Mouse (Mus musculus) gastrocnemius, postnatal 14 days (tissue): ENCODE results near the gene Zfp541. TPM values are rescaled to one million over a fixed set of nuclear protein-coding genes. Genes with fewer than 3 reads are reported as not detected.

Source experiments
- DNase-seq: peaks from one replicate; pipeline ENCODE4 v3.0.0; 2021; ENCODE audit warnings: mixed read lengths
- intact Hi-C: fragments of 180-260 bp; cut with DNase I; formaldehyde crosslinking; loops from one replicate; pipeline ENCODE4 v1.15.1; 2025; ENCODE audit warnings: low total_unique reads
- total RNA-seq, 2 experiments: library from RNA; stranded (reverse); gene quantifications; 2 replicates each; pipeline ENCODE4 v1.2.3; 2021

The Zfp541 gene
- total RNA-seq, 2 experiments from 2014 or later = not detected

DNA sequence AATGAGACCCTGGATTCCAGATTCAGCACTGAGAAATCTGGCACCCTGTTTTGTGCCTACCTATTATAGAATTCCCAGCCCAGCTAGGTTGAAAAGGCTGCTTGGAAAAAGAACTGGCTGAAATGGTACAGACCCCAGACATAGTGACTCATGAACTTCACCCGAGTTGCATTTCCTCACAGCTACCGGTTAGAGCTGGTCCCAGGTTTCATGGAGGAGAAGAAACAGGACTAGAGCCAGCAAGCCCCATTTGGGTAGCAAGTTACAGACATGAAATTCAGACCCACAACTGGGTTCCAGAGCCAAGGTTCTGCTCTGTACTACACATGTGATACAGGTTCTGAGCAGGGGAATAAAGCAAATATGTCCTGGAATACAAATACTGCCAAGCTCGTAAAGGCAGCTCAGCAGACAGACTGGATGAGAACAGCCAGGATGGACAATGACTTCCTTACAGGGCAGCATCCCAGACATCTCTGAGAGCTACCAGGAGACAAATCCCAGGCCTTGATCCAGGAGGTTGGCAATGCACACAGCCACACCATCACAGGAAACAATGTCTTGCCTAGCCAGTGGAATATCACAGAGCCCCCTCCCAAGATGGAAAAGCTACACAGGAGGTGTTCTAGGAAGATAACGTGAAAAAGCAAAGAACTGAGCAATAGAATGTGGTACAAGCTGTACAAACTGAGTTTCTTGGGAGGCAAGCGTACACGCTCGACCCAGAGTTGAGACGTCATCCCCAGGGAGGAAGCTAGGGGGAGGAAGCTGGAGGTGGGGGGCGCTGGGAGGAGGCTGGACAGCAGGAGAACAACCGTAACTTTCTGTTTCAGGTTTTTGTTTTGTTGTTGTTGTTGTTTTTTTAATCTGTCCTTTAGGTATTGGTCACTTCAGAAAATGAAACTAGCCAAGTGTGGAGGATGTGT lies 18.5 kb upstream of the Zfp541 start:
- intact Hi-C loops = no loop called here
- DNase-seq = no peak

DNA sequence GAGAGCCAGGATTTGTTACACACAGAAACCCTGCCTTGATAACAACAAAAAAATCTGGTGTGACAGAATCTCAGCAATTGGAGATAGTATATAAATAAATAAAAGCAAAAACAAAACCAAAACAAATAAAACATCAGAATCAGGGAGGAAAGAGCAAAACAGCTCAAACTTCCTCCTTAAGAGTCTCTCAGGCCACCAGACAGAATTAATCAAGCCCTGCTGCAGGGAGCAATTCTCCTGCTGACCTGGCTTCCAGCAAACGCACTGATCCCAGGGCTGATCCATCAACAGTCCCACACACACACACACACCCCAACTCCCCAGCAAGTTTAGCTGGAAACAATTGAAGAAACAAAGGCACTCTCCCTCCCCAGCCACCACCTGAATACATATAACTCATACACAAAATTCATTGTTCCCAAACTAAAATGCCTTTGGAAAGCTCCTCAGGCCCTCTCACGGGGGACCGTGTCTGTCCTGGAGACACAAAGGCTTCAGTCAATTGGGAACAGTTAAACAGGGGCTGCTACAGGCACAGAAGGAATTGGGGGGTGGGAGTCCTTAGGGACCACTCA lies 17.7 kb upstream of the Zfp541 start:
- no peak for DNase-seq
- intact Hi-C loops = no loop called here

DNA sequence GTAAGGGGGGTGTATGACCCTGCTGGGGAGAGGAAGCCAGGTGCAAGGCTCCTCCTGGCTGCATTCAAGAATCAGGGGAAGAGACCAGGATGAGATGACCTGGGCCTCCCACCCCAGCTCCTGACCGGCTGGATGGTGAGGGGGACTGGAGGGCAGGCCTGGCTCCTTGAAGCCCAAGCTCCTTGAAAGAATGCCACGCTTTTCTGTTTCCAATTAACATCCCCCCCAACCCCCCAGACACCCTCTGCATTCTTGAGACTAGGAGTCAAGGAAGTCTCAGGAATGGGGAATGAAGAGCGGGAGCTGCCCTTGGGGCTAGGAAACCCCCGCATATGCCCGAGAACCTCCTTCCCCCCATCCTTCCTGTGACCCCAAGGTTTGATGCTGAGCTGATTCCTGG lies 17.1 kb upstream of the Zfp541 start:
- intact Hi-C loops = no loop called here
- no peak for DNase-seq

DNA sequence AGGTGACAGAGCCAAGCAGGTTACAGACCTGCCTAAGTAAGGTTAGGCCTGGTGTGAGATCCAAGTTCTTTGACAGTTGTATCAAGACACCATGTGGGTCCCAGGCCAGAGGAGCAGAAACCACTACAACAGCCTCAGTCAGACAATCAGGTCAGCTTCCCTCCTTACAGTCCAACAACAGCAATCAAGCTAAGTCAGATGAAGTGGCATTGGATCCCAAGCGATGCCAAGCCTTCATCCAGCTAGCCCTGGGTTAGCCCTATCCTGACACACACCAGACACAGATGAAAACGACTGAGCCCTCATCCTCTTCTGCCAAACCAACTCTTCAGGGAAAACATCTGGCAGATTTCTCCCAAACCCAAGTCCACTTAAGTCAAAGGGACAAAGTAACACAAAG lies 16.1 kb upstream of the Zfp541 start:
- DNase-seq = no peak
- intact Hi-C loops = no loop called here

DNA sequence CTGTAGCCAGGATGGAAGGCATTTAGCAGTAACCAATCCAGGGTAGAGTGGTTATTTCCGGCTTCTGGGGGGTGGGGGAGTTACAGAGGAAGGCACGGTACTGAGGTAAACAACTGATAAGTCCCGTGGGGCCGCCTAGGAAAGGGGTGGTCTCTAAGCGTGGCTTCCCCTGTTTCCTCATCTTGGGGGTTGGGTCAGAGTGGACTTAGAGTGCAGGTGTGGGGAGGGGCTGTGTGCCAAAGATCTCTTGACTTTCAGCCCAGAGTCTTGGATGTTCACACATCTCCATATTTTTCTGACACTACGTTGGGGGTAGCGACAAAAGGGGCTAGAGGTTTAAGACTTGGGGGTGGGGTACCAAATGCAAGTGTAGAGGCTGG lies 15.5 kb upstream of the Zfp541 start:
- intact Hi-C loops = no loop called here

DNA sequence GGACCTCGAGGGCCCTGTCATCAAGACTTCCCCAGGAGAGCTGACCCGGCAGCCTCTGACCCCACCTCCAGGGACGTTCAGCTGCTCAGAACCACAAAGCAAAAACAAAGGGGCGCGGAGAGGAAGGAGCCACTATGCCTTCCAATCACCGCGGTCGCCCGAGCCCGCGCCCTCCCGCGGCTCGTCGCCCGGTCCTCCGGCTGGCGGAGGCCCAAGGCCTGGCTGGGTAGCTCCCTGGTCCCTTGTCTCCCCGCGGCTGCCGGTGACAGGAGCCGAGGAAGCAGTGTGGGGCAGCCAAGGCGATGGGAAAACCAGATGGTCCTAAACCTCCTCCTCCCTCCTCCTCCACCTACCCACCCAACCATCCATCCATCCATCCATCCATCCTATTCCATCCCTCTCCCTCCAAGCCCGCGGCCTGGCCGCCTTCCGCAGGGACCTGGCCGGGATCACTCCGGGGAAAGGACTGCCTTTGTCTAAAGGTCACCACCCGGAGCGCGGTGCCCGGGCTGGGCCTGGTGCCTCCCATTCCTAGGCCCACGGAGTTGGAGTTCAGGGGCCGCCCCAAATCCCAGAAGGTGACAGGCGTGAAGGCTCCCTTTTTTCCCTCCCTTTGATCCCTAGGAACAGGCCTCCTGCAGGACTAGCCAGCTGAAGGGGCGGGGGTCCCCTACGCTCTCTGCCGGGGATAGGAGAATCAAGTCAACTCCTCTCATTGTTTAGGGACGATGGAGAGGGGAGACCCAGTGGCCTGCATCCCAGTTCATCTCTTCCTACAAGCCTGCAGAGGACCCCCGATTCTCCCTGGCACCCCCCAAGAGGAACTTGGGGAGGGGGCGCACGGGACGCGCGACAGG lies 14.9 kb upstream of the Zfp541 start:
- intact Hi-C loops = no loop called here
- peak; percentile 84 for DNase-seq

More for the DNA sequence above, 15.5 kb upstream of the Zfp541 start:
- peak; percentile 58 for DNase-seq

DNA sequence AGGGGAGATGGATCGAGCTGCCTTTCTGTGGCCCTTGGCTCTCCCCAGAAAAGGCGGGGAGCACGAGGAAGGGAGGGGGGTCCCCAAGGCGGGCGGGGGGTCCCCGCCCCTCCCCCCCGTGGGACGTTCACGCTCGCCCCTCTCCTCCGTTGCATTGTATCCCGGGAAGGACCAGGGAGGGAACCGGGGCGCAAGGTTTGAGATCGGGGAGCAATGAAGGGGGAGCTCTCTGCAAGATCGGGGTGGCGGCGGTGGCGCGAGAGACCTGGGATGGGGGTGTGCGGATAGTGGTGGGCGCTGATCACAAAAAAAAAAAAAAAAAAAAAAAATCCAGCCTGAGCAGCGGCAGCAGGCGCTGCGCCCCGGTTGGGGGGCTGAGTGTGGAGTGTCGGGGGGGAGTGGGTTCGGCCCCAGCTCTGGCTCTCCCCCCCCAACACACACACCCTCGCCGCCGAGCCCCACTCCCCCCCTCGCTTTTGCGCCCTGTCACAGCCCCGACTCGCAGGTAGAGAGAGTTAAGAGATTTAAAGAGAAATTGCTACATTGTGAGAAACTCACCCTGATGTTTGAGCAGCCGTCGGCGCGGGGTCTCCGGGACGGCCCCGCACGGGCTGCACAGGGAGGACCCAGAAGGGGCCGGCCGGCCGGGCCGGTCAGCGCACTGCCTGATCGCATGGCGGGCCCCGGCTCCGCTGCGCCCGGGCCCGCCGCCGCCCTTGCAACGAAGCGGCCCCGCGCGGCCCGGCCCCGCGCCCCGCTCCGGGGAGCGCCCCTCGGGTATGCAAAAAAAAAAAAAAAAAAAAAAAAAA lies 14.1 kb upstream of the Zfp541 start, which contains the start of gene Bicra:
TSS of gene Bicra (minus strand) at position 584 of the 809 bp plus-strand sequence.
- intact Hi-C loops = no loop called here
- DNase-seq = peak; percentile 91

DNA sequence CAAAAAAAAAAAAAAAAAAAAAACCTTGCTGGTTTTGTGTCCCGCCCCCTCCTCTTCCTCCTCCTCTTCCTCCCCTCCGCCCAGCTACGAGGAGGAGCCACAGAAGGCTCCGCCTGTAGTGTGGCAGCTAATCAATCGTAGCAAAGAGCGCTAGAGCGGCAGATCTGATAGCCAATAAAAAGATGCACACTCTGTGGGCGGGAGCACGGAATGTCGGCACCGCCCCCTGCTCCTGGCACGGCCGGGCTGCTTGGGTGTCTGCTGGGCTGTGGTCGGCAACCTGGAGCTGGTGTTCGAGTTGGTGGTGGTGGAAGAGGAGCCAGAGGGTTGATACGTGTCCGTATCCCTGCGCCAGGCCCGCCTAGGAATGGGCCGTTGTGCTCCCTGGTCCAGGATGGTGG lies 13.4 kb upstream of the Zfp541 start:
- DNase-seq = peak; percentile 93
- intact Hi-C loops = no loop called here

DNA sequence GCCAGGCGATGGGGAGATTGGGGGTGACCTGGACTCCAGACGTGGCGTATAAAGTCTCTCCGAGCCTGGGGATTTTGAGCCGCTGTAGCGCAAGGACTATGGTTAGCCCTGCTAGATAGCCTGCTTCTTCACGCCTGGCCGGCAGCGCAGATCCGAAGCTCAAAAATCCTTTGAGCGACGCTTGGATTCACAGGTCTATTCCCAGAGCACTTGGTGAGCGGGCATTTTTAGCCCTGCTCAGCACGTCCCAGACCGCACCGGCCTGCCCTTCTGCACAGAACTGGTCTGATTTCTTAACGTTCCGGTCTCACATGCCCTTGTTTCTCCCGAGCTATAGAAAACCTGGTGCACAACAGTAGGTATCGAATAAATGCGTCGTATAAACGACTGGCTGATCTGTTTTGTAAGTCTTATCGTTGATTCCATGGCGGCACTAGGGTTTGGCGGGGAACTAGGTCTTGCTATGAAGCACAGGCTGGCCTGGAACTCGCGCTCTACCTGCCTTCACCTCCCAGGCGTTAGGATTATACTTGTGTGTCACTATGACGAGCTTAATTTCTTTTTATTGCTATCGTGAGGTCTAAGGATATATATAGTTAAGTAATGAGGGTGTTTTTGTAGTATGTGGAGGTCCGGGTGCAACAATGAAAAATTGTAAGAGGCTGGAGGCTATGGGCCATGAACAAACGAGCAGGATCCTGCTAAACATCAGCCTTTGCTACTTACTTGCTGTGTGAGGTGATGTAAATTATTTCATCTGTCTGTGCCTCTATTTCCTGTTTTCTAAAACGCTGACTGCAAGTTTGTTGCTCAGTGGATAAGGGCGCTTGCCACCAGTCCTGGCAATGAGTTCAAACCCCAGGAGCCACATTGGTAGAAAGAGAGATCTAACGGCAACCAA lies 12.7 kb upstream of the Zfp541 start:
- no peak for DNase-seq
- intact Hi-C loops = no loop called here

DNA sequence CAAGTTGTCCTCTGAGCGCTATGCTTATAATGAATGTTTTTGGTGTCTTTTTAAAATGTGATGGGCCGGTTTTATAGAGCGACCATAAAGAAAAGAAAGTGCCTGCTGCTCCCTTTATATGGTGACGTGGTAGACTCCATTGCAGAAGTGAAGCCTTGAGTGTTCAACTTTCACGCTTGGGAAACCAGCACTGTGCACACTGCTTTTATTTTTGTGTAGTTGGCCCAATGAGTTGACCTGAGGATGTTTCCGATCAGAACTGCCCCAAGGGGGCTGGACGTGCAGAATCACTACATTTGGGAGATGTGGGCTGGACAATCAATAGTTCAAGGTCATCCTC lies 12.1 kb upstream of the Zfp541 start:
- intact Hi-C loops = no loop called here

DNA sequence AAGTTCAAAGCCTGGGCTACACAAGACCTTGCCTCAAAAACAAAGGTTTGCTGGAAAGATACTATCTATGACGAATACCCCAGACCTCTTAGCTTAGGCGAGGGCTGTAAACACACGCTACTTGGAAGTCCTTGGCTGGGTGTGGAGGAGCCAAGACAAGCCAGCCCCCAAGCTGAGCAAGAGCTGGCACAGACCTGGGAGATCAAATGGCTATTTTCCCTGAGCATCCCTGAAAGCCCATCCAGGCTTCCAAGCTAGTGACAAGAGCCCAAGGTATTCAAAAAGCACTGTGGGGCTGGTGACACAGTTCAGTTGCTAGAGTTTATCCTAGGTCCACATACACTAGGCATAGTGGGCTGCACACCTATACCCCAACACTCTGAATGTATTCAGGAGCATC lies 11.0 kb upstream of the Zfp541 start:
- no peak for DNase-seq
- intact Hi-C loops = loop anchor here (5.0 kb wide), 1 partner anchor 73 kb away; no protein-coding TSS in a partner anchor

More for the DNA sequence above, 12.1 kb upstream of the Zfp541 start:
- no peak for DNase-seq

DNA sequence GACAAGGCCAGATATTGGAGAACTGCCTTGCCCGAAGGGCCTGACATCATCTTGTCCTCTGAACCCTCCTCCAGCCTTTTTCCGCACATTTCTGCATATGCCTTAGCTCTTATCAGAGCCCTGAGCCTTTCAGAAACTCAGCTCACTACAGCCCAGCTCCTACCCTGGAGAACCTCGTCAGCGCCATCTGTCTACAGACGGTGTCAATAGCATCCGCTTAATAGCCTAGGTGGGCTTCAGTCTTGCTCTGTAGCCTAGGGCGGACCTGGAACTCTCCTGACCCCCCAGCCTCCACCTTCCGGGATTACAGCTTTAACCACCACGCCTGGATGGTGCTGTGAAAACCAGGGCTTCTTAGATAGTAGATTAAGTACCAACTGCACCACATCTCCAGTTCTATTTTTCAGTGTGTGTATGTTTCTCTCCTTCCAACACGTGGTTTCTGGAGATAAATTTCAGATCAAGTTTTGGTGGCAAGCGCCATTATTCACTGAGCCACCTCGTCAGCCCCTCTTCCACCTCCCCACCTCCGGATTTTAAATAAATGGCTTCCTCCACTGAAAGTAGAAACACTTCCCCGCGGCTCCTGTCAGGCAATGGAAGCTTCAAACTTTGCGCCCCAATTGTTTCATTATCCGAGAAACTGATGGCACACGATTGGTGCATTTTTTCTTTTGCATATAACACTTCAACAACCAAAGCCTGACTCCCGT lies 9.6 kb upstream of the Zfp541 start:
- intact Hi-C loops = loop anchor here (5.0 kb wide), 1 partner anchor 75 kb away; no protein-coding TSS in a partner anchor
- DNase-seq = peak; percentile 78

DNA sequence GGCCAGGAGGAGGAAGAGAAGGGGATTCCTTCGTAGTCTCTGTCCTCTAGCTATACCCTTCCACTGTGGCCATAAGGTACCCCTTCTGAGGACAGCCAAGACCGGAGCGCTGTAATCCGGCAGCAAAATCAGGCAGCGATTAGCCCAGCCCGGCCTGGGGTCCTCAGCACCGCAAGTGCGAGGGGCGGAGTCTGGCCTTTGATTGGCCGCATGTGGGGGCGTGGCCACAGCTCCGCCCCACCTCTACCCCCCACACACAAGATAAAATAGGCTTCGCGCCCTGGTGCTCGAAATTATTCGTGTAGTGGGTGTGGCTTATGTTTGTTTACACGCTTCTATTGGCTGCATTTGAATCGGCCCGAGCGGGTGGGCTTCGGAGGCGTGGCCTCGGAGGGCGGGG lies 8.9 kb upstream of the Zfp541 start:
- intact Hi-C loops = loop anchor here (5.0 kb wide), 1 partner anchor 75 kb away; no protein-coding TSS in a partner anchor
- peak; percentile 96 for DNase-seq

DNA sequence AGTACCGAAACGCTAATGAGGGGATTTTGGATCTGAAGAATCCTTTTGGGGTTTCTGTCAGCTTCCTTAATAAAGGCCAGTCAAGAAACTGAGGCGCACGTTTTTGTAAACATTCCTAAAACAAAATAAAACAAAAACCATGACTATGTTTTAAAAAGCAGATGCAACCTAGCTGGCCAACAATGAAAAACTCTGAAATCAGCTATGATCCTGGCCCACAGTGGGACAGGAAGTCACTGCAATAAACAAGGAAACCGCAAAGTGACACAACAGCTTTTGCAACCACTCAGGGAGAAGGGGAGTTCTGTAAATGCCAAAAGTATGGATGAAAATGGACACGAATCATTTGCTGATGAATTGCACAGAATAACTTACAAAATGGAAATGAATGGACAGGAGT lies 8.5 kb upstream of the Zfp541 start:
- DNase-seq = no peak
- intact Hi-C loops = loop anchor here (5.0 kb wide), 1 partner anchor 76 kb away; no protein-coding TSS in a partner anchor

DNA sequence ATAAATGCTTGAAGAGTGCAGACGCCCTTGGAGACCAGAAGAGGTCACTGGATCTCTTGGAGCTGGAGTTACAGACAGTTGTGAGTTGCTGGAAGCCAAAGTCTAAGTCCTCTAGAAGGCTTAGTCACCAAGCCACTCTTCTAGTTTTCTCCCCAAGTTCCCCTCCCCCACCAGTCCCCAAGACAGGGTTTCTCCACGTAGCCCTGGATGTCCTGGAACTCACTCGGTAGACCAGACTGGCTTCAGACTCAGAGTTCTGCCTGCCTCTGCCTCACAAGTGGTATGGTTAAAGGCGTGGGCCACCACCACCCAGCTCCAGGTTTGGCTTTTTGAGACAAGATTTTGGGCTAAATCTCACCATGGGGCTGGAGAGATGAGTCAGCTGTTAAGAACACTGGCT lies 6.6 kb upstream of the Zfp541 start:
- intact Hi-C loops = loop anchor here (5.0 kb wide), 2 partner anchors 78 to 102 kb away; no protein-coding TSS in a partner anchor
- DNase-seq = no peak

DNA sequence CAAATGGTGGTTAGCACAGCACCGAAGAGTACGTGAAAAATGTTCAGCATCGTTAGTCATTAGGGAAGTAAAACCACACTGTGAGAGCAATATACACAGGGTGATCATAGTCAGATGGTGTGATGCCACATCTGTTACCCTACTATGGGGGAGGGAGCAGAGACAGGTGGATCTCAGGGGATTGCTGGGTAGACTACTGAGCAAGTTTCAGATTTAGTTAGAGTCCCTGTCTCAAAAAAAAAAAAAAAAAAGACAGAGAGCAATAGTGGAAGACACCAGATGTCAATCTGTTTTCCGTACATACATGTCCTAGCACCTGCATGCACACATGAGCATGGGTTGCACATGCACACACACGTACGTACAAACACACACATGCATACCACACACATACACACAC lies 5.9 kb upstream of the Zfp541 start:
- DNase-seq = no peak
- intact Hi-C loops = loop anchor here (5.0 kb wide), 1 partner anchor 102 kb away; no protein-coding TSS in a partner anchor

DNA sequence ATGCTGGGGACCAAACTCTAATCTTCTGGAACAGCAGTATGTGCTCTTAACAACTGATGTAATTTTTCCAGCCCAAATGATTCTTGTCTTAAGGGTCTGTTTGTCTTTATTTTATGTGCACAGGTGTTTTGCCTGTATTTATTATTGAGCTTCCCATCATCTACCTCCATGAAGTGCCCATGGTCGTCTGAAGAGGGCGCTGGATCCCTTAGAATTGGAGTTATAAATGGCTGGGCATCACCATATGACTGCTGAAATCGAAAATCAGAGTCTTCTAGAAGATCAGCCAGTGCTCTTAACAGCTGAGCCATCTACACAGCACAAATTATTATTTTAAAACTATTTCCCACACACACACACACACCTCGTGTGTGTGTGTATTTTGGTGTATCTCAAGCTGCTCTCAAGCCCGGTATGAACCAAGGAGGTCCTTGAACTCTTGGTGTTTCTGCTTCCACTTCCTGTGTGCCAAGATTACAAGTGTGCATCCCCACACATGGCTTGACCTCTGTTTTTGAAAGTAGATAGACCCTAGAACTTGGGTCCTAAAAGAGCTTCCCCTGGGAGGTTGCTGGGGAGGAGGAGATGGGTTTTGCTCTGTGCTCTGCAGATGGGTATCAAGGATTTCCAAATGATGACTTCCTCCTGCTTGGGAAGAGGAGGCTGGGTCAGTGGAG lies 5.0 kb upstream of the Zfp541 start:
- no peak for DNase-seq
- intact Hi-C loops = loop anchor here (5.0 kb wide), 1 partner anchor 101 kb away; no protein-coding TSS in a partner anchor
